Mouse (Mus musculus): ENCODE results near the gene Zic5. TPM values are rescaled to one million over a fixed set of nuclear protein-coding genes. Genes with fewer than 3 reads are reported as not detected.

Gene Zic5
- total RNA-seq, 1 experiment from 2014 or later, result not detected

DNA sequence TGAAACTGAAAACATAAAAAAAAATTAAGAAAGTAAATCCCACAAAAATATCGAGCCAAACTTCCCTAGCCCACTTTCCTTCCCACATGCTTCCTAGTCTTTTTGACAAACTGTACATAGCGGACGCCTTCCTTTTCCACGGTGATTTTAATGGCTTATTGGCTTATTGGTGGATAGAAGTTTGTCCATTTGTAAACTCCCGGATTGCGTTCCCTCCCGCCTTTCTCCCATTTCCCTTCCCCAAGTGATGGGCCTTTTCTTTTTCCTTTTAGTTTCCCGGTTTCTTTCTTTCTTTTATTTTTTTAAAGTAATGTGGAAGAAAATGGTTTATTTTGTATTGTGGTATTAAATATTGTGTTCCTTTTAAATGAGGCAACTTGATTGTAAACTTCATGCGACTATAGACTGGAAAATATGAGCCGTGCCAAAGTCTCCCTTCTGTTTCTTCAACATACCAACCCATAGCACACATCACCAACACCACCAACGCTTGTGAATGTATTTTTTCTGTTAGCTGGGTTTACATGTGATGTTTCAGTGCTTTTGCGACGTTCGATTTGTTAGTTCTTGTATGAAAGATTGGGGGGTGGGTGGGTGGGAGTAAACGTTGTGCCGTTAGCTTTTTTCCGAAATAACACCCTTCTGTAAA, 14.1 kb upstream of the Zic5 start:
- DNase-seq, result no peak

DNA sequence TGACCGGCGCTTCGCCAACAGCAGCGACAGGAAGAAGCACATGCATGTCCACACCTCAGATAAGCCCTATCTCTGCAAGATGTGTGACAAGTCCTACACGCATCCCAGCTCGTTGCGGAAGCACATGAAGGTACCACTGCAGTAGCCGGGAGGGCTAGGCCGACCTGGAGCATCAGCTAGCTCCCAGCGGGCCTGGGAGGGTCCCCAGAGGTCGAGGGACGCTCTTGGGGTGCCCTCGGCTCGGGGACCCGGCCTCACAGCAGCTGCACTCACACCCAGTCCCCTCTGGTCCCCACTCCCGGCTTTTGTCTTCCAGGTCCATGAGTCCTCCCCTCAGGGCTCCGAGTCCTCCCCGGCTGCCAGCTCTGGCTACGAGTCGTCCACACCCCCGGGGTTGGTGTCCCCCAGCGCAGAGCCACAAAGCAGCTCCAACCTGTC, 13.1 kb upstream of the Zic5 start:
- DNase-seq, result no peak

DNA sequence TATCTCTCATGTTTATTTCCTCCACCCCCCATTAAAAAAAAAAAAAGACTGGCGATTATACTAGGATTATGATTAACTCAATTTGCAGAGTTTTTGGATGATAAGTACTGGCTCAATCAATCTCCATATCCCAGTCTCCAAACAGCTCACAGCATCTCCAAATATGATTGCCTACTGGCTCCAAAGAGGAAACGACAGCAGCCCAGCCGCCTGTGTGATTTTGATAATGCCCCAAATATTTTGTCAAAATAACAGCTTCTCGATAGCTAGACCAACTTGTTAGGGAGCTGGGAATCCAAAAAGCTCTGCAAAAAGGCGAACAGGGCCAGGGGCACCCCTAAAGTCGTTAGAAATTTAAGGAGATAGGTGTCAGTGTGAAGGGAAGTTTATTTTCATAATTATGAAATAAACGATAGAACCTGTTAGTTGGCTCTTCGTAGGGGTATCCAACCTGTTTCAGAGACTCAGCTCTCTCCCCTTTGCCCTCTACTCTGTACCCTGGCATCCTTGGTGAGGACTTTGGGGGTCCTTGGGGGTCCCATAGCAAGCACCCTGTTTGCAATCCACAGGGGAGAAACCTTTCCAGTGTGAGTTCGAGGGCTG, 12.6 kb upstream of the Zic5 start:
- no peak for DNase-seq

DNA sequence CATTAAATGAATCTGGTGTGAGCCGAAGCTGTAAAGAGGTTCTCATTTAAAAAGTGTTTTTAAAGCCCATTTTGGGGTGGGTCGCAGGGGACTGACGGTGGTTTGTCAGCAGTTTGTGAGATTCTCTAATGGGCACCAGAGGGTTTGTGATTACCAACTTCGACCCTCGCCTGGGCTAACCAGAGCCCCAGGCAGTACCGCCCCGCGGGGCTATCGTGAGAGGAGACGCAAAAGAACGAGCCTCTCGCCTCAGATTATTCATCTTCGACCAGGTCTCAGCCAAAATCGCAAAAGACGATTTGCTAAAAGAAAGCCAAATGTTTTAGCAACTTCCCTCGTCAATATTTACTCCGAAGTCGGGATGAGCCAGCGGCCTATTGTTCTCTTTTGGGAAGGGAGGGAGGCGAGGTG, 11.8 kb upstream of the Zic5 start:
- no peak for DNase-seq

DNA sequence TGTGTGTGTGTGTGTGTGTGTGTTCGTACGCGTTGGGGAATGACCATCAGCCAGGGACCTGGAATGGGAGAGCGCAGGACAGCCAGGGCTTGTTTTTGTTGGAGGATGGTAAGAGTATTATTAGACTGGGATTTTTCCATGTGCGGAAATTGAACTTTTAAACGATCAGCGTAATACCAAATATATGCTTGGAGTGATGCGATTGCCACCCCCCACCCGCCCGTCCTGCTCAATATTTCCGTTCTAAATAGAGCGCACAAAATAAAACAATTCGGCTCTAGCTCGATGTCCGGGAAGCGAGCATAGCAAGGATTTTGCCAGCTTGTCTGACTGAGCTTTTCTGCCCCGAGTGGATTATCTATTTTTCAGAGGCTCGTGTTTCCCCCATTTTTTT, 11.3 kb upstream of the Zic5 start:
- no peak for DNase-seq

DNA sequence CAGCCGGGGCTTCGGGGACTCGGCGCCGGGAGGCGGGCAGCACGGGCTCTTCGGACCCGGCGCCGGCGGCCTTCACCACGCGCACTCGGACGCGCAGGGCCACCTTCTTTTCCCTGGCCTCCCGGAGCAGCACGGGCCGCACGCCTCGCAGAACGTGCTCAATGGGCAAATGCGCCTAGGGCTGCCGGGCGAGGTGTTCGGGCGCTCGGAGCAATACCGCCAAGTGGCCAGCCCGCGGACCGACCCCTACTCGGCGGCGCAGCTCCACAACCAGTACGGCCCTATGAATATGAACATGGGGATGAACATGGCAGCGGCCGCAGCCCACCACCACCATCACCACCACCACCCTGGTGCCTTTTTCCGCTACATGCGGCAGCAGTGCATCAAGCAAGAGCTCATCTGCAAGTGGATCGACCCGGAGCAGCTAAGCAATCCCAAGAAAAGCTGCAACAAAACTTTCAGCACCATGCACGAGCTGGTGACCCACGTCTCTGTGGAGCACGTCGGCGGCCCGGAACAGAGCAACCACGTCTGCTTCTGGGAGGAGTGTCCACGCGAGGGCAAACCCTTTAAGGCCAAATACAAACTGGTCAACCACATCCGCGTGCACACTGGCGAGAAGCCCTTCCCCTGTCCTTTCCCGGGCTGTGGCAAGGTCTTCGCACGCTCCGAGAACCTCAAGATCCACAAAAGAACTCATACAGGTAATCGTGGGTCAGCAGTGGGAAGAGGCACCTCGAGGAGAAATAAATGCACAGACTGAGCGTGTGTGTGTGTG, 10.8 kb upstream of the Zic5 start:
- peak; percentile 30 for DNase-seq

DNA sequence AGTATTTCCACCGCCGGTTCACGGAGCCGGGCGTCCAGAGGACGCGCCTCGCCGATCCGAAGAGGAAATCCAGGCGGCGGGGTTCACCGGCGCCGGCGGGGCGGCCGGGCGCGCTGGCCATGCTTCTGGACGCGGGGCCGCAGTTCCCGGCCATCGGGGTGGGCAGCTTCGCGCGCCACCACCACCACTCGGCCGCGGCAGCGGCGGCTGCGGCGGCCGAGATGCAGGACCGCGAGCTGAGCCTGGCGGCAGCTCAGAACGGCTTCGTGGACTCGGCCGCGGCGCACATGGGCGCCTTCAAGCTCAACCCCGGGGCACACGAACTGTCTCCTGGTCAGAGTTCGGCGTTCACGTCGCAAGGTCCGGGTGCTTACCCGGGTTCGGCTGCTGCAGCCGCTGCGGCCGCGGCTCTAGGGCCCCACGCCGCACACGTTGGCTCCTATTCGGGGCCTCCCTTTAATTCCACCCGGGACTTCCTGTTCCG, 10.1 kb upstream of the Zic5 start:
- no peak for DNase-seq

DNA sequence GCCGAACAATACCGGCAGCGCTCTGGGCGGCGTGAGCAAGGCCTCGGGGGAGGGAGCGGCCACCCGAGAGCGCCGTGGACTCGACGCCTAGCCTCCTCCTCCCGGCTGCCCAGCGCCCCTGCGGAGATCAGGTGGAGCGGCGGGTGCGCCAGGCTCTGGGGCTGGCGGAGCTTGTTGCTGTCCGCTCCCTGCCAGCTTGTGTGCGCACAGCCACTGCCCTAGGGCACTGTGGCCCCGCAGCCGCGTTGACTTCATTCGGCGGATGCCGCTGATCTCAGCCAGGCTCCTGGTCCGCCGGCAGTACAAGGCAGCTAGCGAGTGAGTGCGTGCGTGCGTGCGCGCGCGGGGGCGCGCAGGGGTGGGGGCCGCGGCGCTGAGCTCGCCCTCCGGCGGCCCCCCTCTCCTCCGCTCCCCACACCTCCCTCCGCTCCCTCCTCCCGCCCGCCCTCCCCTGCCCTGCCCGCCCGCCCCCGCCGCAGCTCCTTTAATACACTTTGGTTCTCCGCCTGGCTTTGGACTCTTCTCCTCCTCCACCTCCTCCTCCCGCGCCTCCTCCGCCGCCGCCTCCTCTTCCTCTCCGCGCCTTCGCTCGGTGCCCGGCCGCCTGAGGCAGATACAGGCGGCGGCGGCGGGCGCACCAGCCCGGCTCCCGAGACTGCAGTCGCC, 9.5 kb upstream of the Zic5 start, which contains the start of gene Zic2:
Zic2 (plus strand) TSS at position 545 of the 666 bp plus-strand sequence.
- peak; percentile 48 for DNase-seq

DNA sequence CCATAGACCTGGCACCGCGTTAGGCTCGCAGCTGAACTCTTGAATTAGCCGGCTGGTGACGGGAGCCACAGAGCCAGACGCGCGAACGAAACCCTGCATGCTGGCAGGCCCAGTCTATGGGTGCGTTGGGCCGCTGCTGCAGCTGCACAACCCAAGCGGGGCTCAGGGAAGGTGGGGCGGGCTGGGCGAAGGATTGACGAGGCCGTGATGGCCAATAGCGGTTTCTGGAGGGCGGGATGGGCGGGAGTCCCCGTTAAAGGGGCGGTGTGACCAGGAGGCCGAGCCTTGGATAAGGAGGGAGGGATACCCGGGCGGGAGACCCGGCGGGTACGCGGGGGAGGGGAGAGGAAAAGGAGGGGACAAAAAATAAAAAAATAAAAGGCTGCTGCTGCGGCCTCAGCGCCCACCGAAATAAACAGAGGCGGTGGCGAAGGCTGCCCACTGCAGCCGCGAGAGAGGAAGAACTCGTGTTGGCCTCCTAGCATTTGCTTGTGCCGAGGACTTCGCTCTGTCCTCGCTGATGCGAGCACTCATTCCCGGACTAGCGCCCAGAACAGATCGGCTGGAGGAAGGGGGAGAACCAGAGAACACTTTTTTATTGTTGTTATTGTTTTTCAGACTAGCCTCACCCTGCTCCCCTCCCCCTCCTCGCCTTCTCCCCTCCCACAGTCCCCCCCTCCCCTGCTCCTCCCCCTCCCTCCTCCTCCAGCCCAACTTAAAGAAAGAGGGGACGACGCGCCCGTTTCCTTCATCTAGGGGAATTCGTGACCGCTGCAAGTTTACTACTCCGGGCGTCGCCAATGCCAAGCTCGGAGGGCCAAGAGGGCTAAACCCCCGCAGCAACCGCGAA, 8.8 kb upstream of the Zic5 start:
- peak; percentile 30 for DNase-seq

GRCm38 (mm10) chr14:122473211-122473751, 7.8 kb upstream of the Zic5 start:
- DNase-seq, result no peak

DNA sequence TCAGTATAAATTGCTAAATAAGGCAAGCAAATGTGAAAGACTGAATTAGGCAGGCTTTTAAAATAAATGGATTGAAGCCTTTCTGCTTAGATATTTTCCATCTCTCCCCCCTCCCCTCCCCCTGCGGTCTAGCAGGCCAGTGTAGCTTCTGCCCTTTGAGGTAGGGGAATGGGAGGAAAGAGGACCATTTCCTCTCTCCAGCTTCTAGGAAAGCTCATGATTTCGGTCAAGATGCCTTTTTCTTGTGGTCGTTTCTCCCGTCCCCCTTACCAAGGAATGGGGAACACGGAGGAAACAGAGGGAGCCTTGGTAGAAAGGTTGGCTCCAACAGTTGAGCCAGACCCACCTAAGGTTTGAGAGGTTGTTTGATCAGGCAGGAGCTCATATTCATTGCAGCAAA, 7.2 kb upstream of the Zic5 start:
- no peak for DNase-seq

- DNase-seq, result no peak
Observed at GRCm38 (mm10) chr14:122472161-122472560, 6.7 kb upstream of the Zic5 start.

DNA sequence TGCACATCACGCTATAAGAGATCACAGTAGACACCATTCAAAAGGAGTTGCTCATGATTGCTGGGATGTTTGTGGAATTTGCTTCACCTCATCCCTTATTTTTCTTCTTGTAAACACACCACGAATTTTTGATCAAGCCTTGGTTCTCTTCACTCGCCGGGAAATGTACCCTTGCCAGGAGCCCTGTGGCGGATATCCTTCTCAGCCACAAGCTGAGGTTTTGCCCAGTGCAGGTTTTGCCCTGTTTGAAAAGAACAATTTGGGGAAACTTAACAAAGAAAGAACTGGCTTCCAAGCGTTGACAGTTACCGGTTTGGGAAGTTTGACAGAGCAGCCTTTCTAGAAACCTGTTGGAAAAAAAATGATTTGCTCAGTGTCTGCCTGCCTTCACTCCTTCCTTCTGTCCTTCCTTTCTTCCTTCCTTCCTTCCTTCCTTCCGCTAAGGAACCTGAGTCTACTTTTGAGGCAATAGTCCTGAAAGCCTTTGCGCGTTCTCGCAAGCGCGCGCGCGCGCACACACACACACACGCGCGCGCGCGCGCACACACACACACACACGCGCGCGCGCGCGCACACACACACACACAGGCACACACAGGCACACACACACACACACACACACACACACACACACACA, 6.1 kb upstream of the Zic5 start:
- no peak for DNase-seq

DNA sequence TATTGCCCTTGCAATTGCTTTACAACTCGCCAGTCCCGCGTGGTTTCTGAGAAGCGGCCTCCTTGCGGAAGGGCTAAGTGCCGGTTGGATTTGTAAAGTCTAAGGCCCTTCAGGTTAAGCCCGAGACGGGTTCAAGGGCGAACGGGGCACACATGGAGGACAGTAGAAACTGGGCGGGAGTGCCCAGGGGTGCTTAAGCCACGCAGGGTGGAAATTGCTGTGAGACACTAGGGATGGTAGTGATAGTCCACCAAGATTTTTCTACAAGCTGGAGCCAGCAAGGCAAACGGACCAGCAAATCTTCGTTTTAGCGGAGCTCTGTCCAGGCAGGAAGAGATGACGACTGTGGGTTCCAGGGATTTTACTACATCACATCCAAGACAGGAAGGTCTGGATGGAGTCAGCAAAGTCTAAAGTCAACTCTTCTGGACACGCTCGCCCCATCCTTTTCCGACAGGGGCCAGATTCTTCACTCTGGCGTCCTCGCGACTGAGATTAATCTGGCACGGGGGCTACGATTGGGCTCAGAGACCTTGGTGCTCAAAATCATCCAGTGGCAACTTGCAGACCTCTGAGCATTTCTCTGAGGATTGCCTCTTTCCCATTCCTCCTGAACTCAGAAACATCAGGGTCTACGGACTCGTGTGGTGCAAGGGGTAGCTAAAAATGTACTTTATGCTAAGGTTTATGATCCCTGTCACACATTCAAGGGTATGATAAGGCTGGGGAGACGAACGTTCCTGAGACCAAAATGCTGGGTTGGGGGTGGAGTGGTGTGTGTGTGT, 3.7 kb upstream of the Zic5 start:
- DNase-seq, result no peak

- no peak for DNase-seq
Observed at GRCm38 (mm10) chr14:122467926-122468841, 2.7 kb upstream of the Zic5 start.

DNA sequence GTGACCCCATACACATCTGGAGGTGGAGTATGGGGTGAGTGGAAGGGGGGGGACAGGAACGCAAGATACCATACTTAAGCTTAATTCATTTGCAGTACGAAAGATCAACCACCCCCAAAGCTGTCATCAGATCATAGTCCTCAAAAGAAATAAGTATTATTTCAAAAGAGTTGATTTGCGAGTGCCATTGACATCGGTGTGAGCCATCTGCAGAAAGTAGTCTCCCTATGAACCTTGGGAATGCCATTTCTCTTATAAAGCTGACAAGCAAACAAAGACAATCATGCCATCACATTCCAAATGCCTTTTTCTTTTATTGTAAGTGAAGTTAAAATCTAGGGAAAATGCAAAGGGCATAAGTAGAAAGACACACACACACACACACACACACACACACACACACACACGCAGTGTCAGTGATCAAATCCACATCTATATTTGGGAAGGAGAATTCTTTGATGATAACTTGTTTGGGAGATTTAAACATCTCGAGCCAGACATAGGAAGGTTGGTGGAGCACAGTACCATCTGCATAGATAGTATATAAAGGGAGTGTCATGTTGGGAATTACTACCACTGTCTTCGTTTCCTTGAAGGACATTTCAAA, 1.4 kb upstream of the Zic5 start:
- no peak for DNase-seq

DNA sequence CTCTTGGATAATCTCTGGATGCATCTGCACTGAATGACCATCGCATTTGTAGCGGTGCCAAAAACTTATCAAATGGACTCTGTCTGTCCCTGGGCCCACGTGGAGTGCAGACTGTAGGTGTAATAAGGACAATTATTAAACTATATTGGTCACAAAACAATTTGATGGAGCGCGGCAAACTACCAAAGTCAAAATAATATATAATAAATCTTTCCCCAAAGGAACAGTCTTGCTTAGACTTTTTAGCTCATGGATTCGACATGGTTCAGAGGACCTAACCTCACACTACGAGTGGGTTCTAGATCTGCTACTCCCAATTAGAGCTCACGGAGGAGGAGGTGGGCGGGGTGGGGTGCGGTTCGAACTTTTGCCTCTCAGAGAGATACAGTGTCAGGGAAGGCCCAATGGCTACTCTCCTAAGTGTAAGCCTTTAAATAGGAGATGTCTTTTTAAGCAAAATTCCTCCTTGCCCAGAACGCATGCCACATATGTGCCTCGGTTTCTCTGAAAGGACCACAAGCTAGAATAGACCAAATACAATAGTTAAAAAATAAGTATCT, 534 bp upstream of the Zic5 start:
- DNase-seq, result no peak

DNA sequence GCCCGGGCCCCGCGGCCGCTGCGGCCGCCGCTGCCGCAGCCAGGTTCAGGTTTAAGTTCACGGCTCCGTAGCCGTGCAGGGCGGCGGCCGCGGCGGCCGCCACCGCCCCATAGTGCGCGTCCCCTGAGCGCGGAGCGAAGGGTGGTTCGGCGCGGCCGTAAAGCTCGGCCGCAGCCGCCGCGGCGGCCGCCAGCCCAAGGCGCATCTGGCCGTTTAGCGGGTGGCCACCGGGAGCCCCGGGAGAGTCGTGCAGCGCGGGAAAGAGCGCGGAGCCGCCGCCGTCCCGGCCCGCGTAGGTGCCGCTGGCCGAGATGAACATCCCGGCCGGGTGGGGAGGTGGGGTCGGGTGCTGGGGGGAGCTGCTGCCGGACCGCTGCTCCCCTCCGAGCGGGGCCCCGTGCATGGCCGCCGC, 1.1 kb downstream of the Zic5 start:
- DNase-seq, result no peak
